Mouse (Mus musculus): ENCODE data around the gene Krt18.

The Krt18 gene

GRCm38 (mm10) chr15:102004189-102004588, 23.8 kb upstream of the Krt18 start, which contains the start of gene Krt8:
Gene Krt8 (minus strand): TSS chr15:102004482.
- ChIA-PET POLR2A (interaction anchor here in 3 of 4 experiments (0.5 to 2.5 kb wide), 23 partner anchors 9 to 1388 kb away, joined by 3 to 14 read pairs (median 4); partner anchors contain the start of genes Eif4b (in 1 of the 3), Krt18 (in 1 of the 3) and Soat2 (in 1 of the 3)), CTCF (interaction anchor here (0.5 to 2.4 kb wide), 31 partner anchors 9 to 1132 kb away, joined by 3 to 19 read pairs (median 4); partner anchors contain the start of gene Tns2 (in 1 of the 4))

GRCm38 (mm10) chr15:102005290-102005689, 22.7 kb upstream of the Krt18 start:
- ChIA-PET CTCF (interaction anchor here in 3 of 4 experiments (1.2 to 2.4 kb wide), 10 partner anchors 13 to 233 kb away, joined by 3 to 19 read pairs (median 6); no protein-coding TSS in a partner anchor), POLR2A (interaction anchor here in 3 of 4 experiments (0.6 to 1.9 kb wide), 7 partner anchors 11 to 1129 kb away, joined by 3 to 10 read pairs (median 4); no protein-coding TSS in a partner anchor)

GRCm38 (mm10) chr15:102006317-102006716, 21.7 kb upstream of the Krt18 start:
- ChIA-PET POLR2A (interaction anchor here in 2 of 4 experiments (0.5 to 2.0 kb wide), 7 partner anchors 8 to 871 kb away, joined by 3 to 6 read pairs (median 3); partner anchors contain the start of gene Eif4b (in 1 of the 2)), CTCF (interaction anchor here in 2 of 4 experiments (0.9 to 1.8 kb wide), 5 partner anchors 22 to 103 kb away, joined by 3 to 6 read pairs (median 4); no protein-coding TSS in a partner anchor)

- CTCF ChIA-PET = interaction anchor here in 3 of 4 experiments (0.6 to 1.8 kb wide), 8 partner anchors 23 to 203 kb away, joined by 3 to 10 read pairs (median 4); no protein-coding TSS in a partner anchor
- POLR2A ChIA-PET = interaction anchor here in 3 of 4 experiments (0.8 to 2.0 kb wide), 10 partner anchors 9 to 66 kb away, joined by 3 to 6 read pairs (median 4); partner anchors contain the start of gene Eif4b (in 2 of the 3)
Measured at GRCm38 (mm10) chr15:102007097-102008069, 20.6 kb upstream of the Krt18 start.

- CTCF ChIA-PET = no interaction called here
- POLR2A ChIA-PET = interaction anchor here in 1 of 4 experiments (0.6 to 3.3 kb wide), 5 partner anchors 8 to 64 kb away, joined by 3 to 15 read pairs (median 3); partner anchors contain the start of genes Eif4b and Krt18
Measured at GRCm38 (mm10) chr15:102010569-102011245, 17.3 kb upstream of the Krt18 start.

- ChIA-PET POLR2A (interaction anchor here in 2 of 4 experiments (1.7 to 3.3 kb wide), 2 partner anchors 15 to 62 kb away, joined by 3 to 15 read pairs; partner anchors contain the start of gene Eif4b (in 1 of the 2)), CTCF (interaction anchor here in 1 of 4 experiments (1.7 kb wide), 1 partner anchor 24 kb away, joined by 4 read pairs; no protein-coding TSS in a partner anchor)
Measured at GRCm38 (mm10) chr15:102012260-102012765, 15.7 kb upstream of the Krt18 start.

- ChIA-PET POLR2A (interaction anchor here in 3 of 4 experiments (0.5 to 1.7 kb wide), 8 partner anchors 10 to 977 kb away, joined by 3 to 10 read pairs (median 3); partner anchors contain the start of genes Eif4b (in 1 of the 3), Hoxc8 (in 1 of the 3) and Krt8 (in 1 of the 3)), CTCF (interaction anchor here in 2 of 4 experiments (1.0 to 1.7 kb wide), 3 partner anchors 9 to 52 kb away, joined by 3 to 4 read pairs (median 4); partner anchors contain the start of gene Krt8 (in 1 of the 2))
Measured at GRCm38 (mm10) chr15:102013651-102014050, 14.3 kb upstream of the Krt18 start.

- CTCF ChIA-PET = no interaction called here
- POLR2A ChIA-PET = interaction anchor here in 2 of 4 experiments (1.0 to 1.6 kb wide), 3 partner anchors 10 to 59 kb away, joined by 3 to 4 read pairs (median 4); partner anchors contain the start of genes Eif4b (in 1 of the 2) and Krt8 (in 1 of the 2)
Measured at GRCm38 (mm10) chr15:102014848-102015247, 13.1 kb upstream of the Krt18 start.

- ChIA-PET POLR2A (interaction anchor here in 2 of 4 experiments (1.3 to 3.5 kb wide), 5 partner anchors 8 to 59 kb away, joined by 5 to 14 read pairs (median 6); partner anchors contain the start of gene Krt8 (in 2 of the 2)), CTCF (interaction anchor here in 2 of 4 experiments (1.2 to 1.4 kb wide), 4 partner anchors 9 to 49 kb away, joined by 3 to 7 read pairs (median 4); no protein-coding TSS in a partner anchor)
Measured at GRCm38 (mm10) chr15:102016096-102016495, 11.9 kb upstream of the Krt18 start.

- CTCF ChIA-PET = interaction anchor here in 1 of 4 experiments (0.9 to 1.4 kb wide), 3 partner anchors 9 to 49 kb away, joined by 3 to 4 read pairs (median 3); no protein-coding TSS in a partner anchor
Measured at GRCm38 (mm10) chr15:102016787-102017186, 11.2 kb upstream of the Krt18 start.

GRCm38 (mm10) chr15:102017918-102018463, 10.0 kb upstream of the Krt18 start:
- CTCF ChIA-PET = interaction anchor here (0.6 to 1.6 kb wide), 8 partner anchors 13 to 1917 kb away, joined by 3 to 5 read pairs (median 4); partner anchors contain the start of genes Krt8 (in 2 of the 4) and Eif4b (in 1 of the 4)
- POLR2A ChIA-PET = interaction anchor here in 3 of 4 experiments (0.6 to 3.5 kb wide), 5 partner anchors 10 to 35 kb away, joined by 3 to 14 read pairs (median 5); partner anchors contain the start of gene Krt8 (in 2 of the 3)

More at GRCm38 (mm10) chr15:102016787-102017186, 11.2 kb upstream of the Krt18 start:
- POLR2A ChIA-PET = interaction anchor here in 3 of 4 experiments (0.7 to 3.5 kb wide), 7 partner anchors 9 to 60 kb away, joined by 3 to 14 read pairs (median 6); partner anchors contain the start of gene Krt8 (in 1 of the 3)

GRCm38 (mm10) chr15:102022481-102022880, 5.5 kb upstream of the Krt18 start:
- ChIA-PET CTCF (interaction anchor here in 2 of 4 experiments (0.6 to 1.4 kb wide), 3 partner anchors 33 to 123 kb away, joined by 3 to 5 read pairs (median 3); no protein-coding TSS in a partner anchor), POLR2A (interaction anchor here in 2 of 4 experiments (0.6 to 1.3 kb wide), 3 partner anchors 29 to 48 kb away, joined by 3 to 16 read pairs (median 3); no protein-coding TSS in a partner anchor)

GRCm38 (mm10) chr15:102023888-102024287, 4.1 kb upstream of the Krt18 start:
- ChIA-PET CTCF (no interaction called here), POLR2A (no interaction called here)

- POLR2A ChIA-PET = interaction anchor here (0.5 to 2.9 kb wide), 26 partner anchors 9 to 1187 kb away, joined by 3 to 12 read pairs (median 4); partner anchors contain the start of genes Eif4b (in 1 of the 4) and Sp1 (in 1 of the 4)
- CTCF ChIA-PET = interaction anchor here (0.6 to 2.0 kb wide), 10 partner anchors 8 to 762 kb away, joined by 3 to 15 read pairs (median 5); partner anchors contain the start of gene Krt8 (in 1 of the 4)
Measured at GRCm38 (mm10) chr15:102025136-102025872, 2.7 kb upstream of the Krt18 start.

GRCm38 (mm10) chr15:102026430-102026829, 1.6 kb upstream of the Krt18 start:
- CTCF ChIA-PET = interaction anchor here in 3 of 4 experiments (0.5 to 2.0 kb wide), 6 partner anchors 11 to 820 kb away, joined by 3 to 15 read pairs (median 6); partner anchors contain the start of gene Spryd3 (in 1 of the 3)
- POLR2A ChIA-PET = interaction anchor here in 3 of 4 experiments (0.6 to 2.9 kb wide), 14 partner anchors 8 to 198 kb away, joined by 3 to 12 read pairs (median 4); no protein-coding TSS in a partner anchor

Data from embryonic stem cell, embryonic (primary cell).